Mouse (Mus musculus): ENCODE results near the gene C4b. TPM values are rescaled to one million over a fixed set of nuclear protein-coding genes. Genes with fewer than 3 reads are reported as not detected.

C4b gene
- polyA plus RNA-seq, 1 experiment from 2014 or later = 1.1 TPM

GRCm38 (mm10) chr17:34681132-34681571 is 62.5 kb downstream of the C4b start:
- peak overlapping the region; percentile 12; the same call in 1 of the 2 replicates for H3K4me2 ChIP-seq (ENCODE audit: low read depth, low read length)
- no peaks in the 10 kb centered on the region for H3K9me3 ChIP-seq (ENCODE audit: control insufficient read depth, low read length)
- WGBS = 51% methylated on average over 17 of the region's 17 CpGs
- peak; percentile 80 for DNase-seq (ENCODE audit: low spot score)
- ATAC-seq (ENCODE audit: low read depth) = peak; percentile 58; the same call in 1 of the 2 replicates
- H3K4me1 ChIP-seq (ENCODE audit: control insufficient read depth, insufficient read depth, low read length) = 0 out of 2 replicates have a peak, but pooled peaks cover 4% of the 10 kb centered on the region
- H3K9ac ChIP-seq (ENCODE audit: low read depth, low read length) = no peak overlapping the region
- H3K27me3 ChIP-seq (replicated peaks; ENCODE audit: control insufficient read depth, insufficient read depth, low read length) = peaks cover 22% of the 10 kb centered on the region
- H3K27ac ChIP-seq (replicated peaks; ENCODE audit: low read depth, low read length) = no peak overlapping the region
- no peaks in the 10 kb centered on the region for H3K36me3 ChIP-seq (ENCODE audit: control insufficient read depth, insufficient read depth, low read length)
- H3K4me3 ChIP-seq (ENCODE audit: low read depth, low read length) = no peak overlapping the region

DNA sequence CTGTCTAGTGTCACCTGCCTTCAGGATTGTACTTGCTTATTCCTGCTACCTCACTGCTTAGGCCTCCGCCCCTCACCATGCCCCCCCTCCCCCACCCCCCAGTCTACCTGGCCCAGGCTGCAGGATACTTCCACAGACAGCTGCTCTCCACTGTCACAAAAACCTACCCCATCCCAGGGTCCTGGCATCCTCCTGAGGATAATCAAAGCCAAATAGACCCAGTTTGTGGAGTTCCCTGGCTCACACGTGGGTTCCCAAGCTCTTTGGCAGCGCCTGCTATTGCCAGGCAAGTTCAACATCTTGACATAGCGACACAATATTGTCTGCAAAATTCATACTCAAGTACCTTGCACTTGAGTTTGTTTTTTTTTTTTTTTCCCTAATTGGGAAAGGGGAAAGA is 63.1 kb downstream of the C4b start:
- no peak for DNase-seq (ENCODE audit: low spot score)
- H3K27ac ChIP-seq (replicated peaks; ENCODE audit: low read depth, low read length) = no peak overlapping the region
- 79% methylated on average over 4 of the region's 4 CpGs for WGBS
- no peaks in the 10 kb centered on the region for H3K36me3 ChIP-seq (ENCODE audit: control insufficient read depth, insufficient read depth, low read length)
- H3K4me1 ChIP-seq (ENCODE audit: control insufficient read depth, insufficient read depth, low read length) = 0 out of 2 replicates have a peak, but pooled peaks cover 4% of the 10 kb centered on the region
- H3K4me3 ChIP-seq (ENCODE audit: low read depth, low read length) = no peak overlapping the region
- no peaks in the 10 kb centered on the region for H3K9me3 ChIP-seq (ENCODE audit: control insufficient read depth, low read length)
- H3K4me2 ChIP-seq (ENCODE audit: low read depth, low read length) = no peak overlapping the region
- H3K9ac ChIP-seq (ENCODE audit: low read depth, low read length) = no peak overlapping the region
- no peak for ATAC-seq (ENCODE audit: low read depth)
- peaks cover 27% of the 10 kb centered on the region for H3K27me3 ChIP-seq (replicated peaks; ENCODE audit: control insufficient read depth, insufficient read depth, low read length)

- Histone ChIP-seq H3K4me3 (ENCODE audit: low read depth, low read length) (no peak overlapping the region), H3K9ac (ENCODE audit: low read depth, low read length) (no peak overlapping the region), H3K4me1 (ENCODE audit: control insufficient read depth, insufficient read depth, low read length) (0 out of 2 replicates have a peak, but pooled peaks cover 4% of the 10 kb centered on the region), H3K9me3 (ENCODE audit: control insufficient read depth, low read length) (no peaks in the 10 kb centered on the region), H3K36me3 (ENCODE audit: control insufficient read depth, insufficient read depth, low read length) (no peaks in the 10 kb centered on the region), H3K27me3 (replicated peaks; ENCODE audit: control insufficient read depth, insufficient read depth, low read length) (peaks cover 30% of the 10 kb centered on the region), H3K27ac (replicated peaks; ENCODE audit: low read depth, low read length) (no peak overlapping the region), H3K4me2 (ENCODE audit: low read depth, low read length) (no peak overlapping the region)
- no peak for ATAC-seq (ENCODE audit: low read depth)
- WGBS = 85% methylated on average over 16 of the region's 26 CpGs
- no peak for DNase-seq (ENCODE audit: low spot score)
Observed at GRCm38 (mm10) chr17:34680191-34680590, 63.5 kb downstream of the C4b start.

Small RNA genes within 50 kb of the gene (microRNA-seq; reads per million reads assigned to microRNA genes)
- not detected for gene Gm27471 (ENCODE audit: borderline number of aligned reads)

Other genes starting within 250 kb of the C4b start
- not detected in 2 replicates for gene Btnl6, start 226.5 kb downstream of the C4b start, polyA plus RNA-seq (2014; fragmentation: Nextera tagmentation; extraction: Ambion mirVana)
- 4.7 and 5.3 TPM in 2 replicates for gene Notch4, start 179.6 kb downstream of the C4b start, polyA plus RNA-seq (2014; fragmentation: Nextera tagmentation; extraction: Ambion mirVana)
- gene Gpsm3, start 154.1 kb downstream of the C4b start, polyA plus RNA-seq (2014; fragmentation: Nextera tagmentation; extraction: Ambion mirVana) = 7.5 and 8.7 TPM in 2 replicates
- gene Pbx2, start 152.6 kb downstream of the C4b start, polyA plus RNA-seq (2014; fragmentation: Nextera tagmentation; extraction: Ambion mirVana) = 11.3 and 12.2 TPM in 2 replicates
- 2.0 and 2.3 TPM in 2 replicates for gene Ager, start 146.0 kb downstream of the C4b start, polyA plus RNA-seq (2014; fragmentation: Nextera tagmentation; extraction: Ambion mirVana)
- 80.8 and 85.3 TPM in 2 replicates for gene Rnf5, start 140.2 kb downstream of the C4b start, polyA plus RNA-seq (2014; fragmentation: Nextera tagmentation; extraction: Ambion mirVana)
- 54.8 and 60.5 TPM in 2 replicates for gene Agpat1, start 139.6 kb downstream of the C4b start, polyA plus RNA-seq (2014; fragmentation: Nextera tagmentation; extraction: Ambion mirVana)
- gene Egfl8, start 127.9 kb downstream of the C4b start, polyA plus RNA-seq (2014; fragmentation: Nextera tagmentation; extraction: Ambion mirVana) = 12.3 and 14.0 TPM in 2 replicates
- 23.6 and 26.4 TPM in 2 replicates for gene Ppt2, start 115.4 kb downstream of the C4b start, polyA plus RNA-seq (2014; fragmentation: Nextera tagmentation; extraction: Ambion mirVana)
- 0.64 and 0.92 TPM in 2 replicates for gene Prrt1, start 114.3 kb downstream of the C4b start, polyA plus RNA-seq (2014; fragmentation: Nextera tagmentation; extraction: Ambion mirVana)
- 10.0 and 11.8 TPM in 2 replicates for gene Fkbpl, start 99.1 kb downstream of the C4b start, polyA plus RNA-seq (2014; fragmentation: Nextera tagmentation; extraction: Ambion mirVana)
- gene Atf6b, start 96.7 kb downstream of the C4b start, polyA plus RNA-seq (2014; fragmentation: Nextera tagmentation; extraction: Ambion mirVana) = 60.8 and 68.5 TPM in 2 replicates
- gene Tnxb, start 73.3 kb downstream of the C4b start, polyA plus RNA-seq (2014; fragmentation: Nextera tagmentation; extraction: Ambion mirVana) = 1.8 and 3.1 TPM in 2 replicates
- gene Cyp21a1, start 60.7 kb upstream of the C4b start, polyA plus RNA-seq (2014; fragmentation: Nextera tagmentation; extraction: Ambion mirVana) = not detected in 2 replicates
- gene Stk19, start 93.1 kb upstream of the C4b start, polyA plus RNA-seq (2014; fragmentation: Nextera tagmentation; extraction: Ambion mirVana) = 21.1 and 21.7 TPM in 2 replicates
- gene Dxo, start 93.1 kb upstream of the C4b start, polyA plus RNA-seq (2014; fragmentation: Nextera tagmentation; extraction: Ambion mirVana) = 53.0 and 54.2 TPM in 2 replicates
- gene Skiv2l, start 106.3 kb upstream of the C4b start, polyA plus RNA-seq (2014; fragmentation: Nextera tagmentation; extraction: Ambion mirVana) = 38.9 and 46.6 TPM in 2 replicates
- 85.8 and 99.8 TPM in 2 replicates for gene Nelfe, start 106.5 kb upstream of the C4b start, polyA plus RNA-seq (2014; fragmentation: Nextera tagmentation; extraction: Ambion mirVana)
- gene Cfb, start 118.6 kb upstream of the C4b start, polyA plus RNA-seq (2014; fragmentation: Nextera tagmentation; extraction: Ambion mirVana) = 1.8 and 2.2 TPM in 2 replicates
- 0.83 and 1.0 TPM in 2 replicates for gene Zbtb12, start 135.6 kb upstream of the C4b start, polyA plus RNA-seq (2014; fragmentation: Nextera tagmentation; extraction: Ambion mirVana)
- gene Gm20547, start 138.2 kb upstream of the C4b start, polyA plus RNA-seq (2014; fragmentation: Nextera tagmentation; extraction: Ambion mirVana) = not detected in 2 replicates
- 4.0 and 5.6 TPM in 2 replicates for gene C2, start 154.4 kb upstream of the C4b start, polyA plus RNA-seq (2014; fragmentation: Nextera tagmentation; extraction: Ambion mirVana)
- 61.0 and 65.7 TPM in 2 replicates for gene Ehmt2, start 154.6 kb upstream of the C4b start, polyA plus RNA-seq (2014; fragmentation: Nextera tagmentation; extraction: Ambion mirVana)
- 0.14 and 0.53 TPM in 2 replicates for gene Slc44a4, start 170.6 kb upstream of the C4b start, polyA plus RNA-seq (2014; fragmentation: Nextera tagmentation; extraction: Ambion mirVana)
- gene Neu1, start 187.4 kb upstream of the C4b start, polyA plus RNA-seq (2014; fragmentation: Nextera tagmentation; extraction: Ambion mirVana) = 15.0 and 15.4 TPM in 2 replicates
- gene Hspa1b, start 215.4 kb upstream of the C4b start, polyA plus RNA-seq (2014; fragmentation: Nextera tagmentation; extraction: Ambion mirVana) = 0.69 and 2.3 TPM in 2 replicates
- gene Gm20481, start 226.0 kb upstream of the C4b start, polyA plus RNA-seq (2014; fragmentation: Nextera tagmentation; extraction: Ambion mirVana) = not detected in 2 replicates
- gene Hspa1a, start 228.3 kb upstream of the C4b start, polyA plus RNA-seq (2014; fragmentation: Nextera tagmentation; extraction: Ambion mirVana) = 7.3 TPM in 2 replicates
- gene Hspa1l, start 228.8 kb upstream of the C4b start, polyA plus RNA-seq (2014; fragmentation: Nextera tagmentation; extraction: Ambion mirVana) = 0.99 and 1.0 TPM in 2 replicates
- 151 and 159 TPM in 2 replicates for gene Lsm2, start 238.0 kb upstream of the C4b start, polyA plus RNA-seq (2014; fragmentation: Nextera tagmentation; extraction: Ambion mirVana)